Mouse (Mus musculus) layer of hippocampus, adult 9-10 months (tissue): ENCODE data around the gene Ppp2r3a.

Experiments
- DNase-seq: peaks from one replicate; pipeline ENCODE4 v3.0.0; 2022; ENCODE audit warnings: low spot score

Gene Ppp2r3a

DNA sequence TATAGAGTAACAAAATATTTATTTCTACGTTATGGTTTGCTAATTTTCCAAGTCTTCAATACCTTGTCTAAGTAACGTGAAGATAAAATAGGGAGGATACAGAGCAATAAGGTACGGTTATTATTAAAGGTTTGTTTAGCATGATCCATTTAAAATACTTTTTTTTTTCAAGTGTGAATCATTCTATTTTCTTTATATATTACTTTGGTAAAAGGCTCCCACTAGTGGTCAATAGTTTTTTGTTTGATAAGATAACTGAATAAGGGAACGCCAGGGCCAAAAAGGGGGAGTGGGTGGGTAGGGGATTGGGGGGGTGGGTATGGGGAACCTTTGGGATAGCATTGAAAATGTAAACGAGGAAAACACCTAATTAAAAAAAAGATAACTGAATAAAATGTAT lies 98.7 kb downstream of the Ppp2r3a start:
- no peak for DNase-seq

DNA sequence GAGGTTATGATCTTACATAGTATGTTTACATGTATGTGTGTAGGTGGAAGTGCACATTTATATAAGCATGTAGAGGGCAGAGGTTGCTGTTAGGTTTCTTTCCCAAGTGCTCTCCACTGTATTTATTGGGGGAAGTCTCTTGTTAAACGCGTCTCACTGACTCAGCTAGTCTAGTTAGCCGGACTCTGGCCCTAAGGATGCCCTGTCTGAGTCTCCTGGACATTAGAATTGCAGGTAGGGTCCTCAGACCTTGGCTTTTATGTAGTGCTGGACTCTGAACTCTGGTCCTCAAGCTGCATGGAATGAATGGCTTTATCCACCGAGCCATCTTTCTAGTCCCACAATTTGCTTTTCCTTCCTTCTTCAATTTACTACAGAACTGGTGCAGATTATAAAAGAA lies 108.0 kb downstream of the Ppp2r3a start:
- DNase-seq, result no peak

DNA sequence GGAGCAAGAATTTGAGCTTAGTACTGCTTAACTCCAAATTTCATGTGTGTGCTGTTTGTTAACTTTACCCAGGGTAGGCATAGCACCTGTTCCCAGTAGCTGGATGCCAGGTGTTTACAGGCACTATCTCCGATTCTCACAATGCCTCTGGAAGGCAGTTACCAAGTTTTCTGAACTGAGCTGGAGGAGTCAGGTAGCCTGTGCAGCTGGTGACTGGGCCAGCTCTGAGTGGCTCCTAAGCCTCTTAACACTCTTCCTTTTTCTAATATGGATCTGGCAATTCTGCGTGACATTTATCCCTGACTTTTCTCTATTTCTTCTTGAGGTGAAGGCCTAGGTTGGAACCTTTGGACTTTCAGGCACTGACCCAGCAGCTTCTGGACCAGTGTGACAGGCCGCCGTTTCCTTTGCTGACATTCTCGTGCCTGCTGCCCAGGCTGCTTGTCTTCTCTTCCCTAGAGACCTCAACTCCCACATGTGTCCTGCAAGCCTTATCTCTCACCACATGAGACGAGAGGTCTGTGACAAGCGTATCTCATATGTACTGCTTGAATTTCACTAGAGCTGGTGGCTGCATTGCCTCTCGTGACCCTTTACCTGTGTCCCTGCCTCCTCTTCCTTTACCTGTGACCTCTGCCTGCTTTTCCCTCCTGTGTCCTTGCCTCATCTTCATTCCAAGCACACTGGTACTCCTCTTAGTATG lies 137.3 kb downstream of the Ppp2r3a start:
- DNase-seq, result no peak

GRCm38 (mm10) chr9:101113317-101113716 lies 138.3 kb downstream of the Ppp2r3a start:
- no peak for DNase-seq

DNA sequence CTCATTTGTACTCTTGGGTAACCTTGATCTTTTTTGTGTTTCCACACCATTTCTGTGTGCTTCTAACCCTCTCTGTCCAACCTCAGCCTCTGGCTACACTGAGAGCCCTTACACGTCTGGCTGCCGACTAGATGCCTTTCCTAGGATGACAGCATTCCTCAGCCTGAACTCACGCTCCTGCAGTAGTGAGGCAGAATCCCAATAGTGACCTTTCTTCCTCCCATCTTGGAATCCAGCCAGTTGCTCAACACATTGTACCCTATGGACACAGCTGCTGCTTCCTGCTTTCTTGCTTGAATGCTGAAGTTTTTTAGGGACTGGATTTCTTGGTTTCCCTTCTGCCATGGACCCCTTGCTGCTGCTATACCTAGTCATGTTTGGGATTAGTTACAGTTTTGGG lies 141.6 kb downstream of the Ppp2r3a start:
- no peak for DNase-seq

GRCm38 (mm10) chr9:101107386-101107785 lies 144.2 kb downstream of the Ppp2r3a start:
- DNase-seq, result no peak

DNA sequence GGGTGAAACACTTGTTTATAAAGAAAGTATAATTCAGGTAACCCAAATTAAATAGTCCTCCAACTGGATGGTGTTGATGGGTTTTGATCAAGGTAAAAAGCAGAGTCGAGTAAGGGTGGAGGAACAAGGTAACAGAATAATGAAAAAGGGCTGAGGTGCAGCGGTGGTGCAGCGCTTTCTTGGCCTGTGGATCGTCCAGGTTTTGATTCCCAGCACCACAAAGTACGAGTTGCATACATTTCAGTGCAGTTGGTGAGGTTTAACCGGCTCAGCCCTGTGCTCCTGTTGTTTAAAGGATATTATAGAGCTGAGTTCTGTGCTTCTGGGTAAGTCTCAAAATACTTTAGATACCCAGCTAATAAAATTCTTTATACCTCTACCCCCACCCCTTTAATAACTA lies 145.9 kb downstream of the Ppp2r3a start:
- no peak for DNase-seq

GRCm38 (mm10) chr9:101104931-101105330 lies 146.7 kb downstream of the Ppp2r3a start:
- no peak for DNase-seq

- no peak for DNase-seq
These were observed 149.3 kb downstream of the Ppp2r3a start for GRCm38 (mm10) chr9:101102288-101102687.

DNA sequence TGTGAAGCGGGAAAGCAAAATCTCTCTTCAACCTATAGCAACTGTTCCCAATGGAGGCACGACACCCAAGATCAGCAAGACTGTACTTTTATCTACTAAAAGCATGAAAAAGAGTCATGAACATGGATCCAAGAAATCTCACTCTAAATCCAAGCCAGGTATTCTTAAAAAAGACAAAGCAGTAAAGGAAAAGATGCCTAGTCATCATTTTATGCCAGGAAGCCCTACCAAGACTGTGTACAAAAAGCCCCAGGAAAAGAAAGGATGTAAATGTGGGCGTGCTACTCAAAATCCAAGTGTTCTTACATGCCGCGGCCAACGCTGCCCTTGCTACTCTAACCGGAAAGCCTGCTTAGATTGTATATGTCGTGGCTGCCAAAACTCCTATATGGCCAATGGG lies 150.0 kb downstream of the Ppp2r3a start:
- no peak for DNase-seq

DNA sequence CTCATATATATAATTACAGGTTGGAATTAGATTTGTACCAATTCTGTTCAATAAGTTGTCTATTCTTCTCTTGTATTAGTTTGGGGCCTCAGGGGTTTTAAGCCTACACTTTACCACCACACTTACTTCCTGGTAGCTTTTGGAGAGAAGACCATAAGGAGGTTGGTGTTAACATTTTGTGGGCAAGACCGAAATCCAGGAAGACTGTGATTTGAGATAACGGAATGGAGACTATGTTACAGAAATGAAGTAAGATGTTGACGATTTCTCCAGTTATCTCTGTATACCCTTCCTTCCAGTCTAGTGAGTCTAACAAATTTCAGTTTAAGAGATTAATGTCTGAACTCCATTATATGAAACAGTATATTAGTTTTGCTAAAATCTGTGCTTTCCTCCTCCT lies 151.4 kb downstream of the Ppp2r3a start:
- DNase-seq, result no peak

DNA sequence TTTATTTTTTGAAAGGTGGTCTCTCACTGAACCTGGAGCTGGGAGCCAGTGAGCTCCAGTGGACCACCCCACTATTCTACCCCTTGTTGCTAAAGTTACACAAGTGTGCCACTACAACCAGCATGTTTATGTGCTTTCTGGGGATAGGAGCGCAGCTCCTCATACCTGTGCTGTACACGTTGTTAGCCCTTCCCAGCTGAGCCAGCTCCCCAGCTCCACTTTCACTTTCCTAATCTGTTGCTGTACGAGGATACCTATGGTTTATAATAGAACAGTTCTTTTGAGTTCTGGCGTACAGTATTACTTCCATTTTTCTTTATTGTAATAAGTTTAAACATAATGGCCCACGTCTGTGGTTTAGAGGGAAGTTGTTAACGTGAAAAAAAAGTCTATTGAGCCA lies 152.2 kb downstream of the Ppp2r3a start:
- no peak for DNase-seq

- DNase-seq, result no peak
These were observed 154.1 kb downstream of the Ppp2r3a start for GRCm38 (mm10) chr9:101097542-101097941.

DNA sequence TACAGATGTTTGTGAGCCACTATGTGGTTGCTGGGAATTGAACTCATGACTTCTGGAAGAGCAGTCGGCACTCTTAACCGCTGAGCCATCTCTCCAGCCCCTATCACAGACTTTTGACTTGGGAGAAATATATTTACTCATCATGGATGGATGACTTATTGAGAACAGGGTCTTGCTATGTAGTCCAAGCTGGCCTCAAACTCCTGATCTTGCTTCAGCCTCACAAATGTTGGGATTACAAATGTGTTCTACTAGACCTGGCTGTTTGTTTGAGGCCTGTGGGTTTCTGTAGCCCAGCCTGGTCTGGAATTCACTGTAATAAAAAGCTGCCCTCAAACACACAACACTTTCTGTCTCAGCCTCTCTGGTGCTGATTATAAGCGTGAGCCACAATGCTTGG lies 155.1 kb downstream of the Ppp2r3a start:
- no peak for DNase-seq

DNA sequence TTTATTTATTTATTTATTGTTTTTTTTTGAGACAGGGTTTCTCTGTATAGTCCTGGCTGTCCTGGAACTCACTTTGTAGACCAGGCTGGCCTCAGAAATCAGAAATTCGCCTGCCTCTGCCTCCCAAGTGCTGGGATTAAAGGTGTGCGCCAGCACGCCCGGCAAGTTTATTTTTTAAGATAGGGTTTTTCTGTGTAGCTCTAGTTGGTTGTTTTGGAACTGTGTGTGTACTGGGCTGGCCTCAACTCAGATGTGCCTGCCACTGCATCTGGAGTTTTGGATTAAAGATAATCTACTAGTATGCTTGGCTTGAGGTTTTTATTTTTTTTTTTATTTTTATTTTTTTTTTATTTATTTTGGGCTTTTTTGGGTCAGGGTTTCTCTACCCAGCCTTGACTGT lies 156.2 kb downstream of the Ppp2r3a start:
- DNase-seq, result no peak

DNA sequence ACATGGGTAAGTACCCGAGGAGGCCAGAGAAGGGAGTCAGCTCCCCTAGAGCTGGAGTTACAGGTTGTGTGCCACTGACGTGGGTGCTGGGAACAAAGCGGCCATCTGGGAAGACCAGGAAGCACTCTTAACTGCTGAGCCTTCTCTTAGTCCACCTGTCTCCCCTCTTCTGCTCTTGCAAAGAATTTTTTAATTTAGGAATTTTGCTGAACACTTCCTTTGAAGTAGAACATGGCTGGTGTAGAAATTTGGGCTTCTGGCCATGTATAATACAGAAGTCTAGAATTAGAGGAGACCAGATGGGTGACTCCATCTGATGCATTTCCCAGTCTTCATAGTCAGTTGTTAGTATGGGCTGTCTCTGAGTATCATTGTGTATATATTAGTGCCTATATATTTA lies 167.9 kb downstream of the Ppp2r3a start:
- DNase-seq, result no peak

DNA sequence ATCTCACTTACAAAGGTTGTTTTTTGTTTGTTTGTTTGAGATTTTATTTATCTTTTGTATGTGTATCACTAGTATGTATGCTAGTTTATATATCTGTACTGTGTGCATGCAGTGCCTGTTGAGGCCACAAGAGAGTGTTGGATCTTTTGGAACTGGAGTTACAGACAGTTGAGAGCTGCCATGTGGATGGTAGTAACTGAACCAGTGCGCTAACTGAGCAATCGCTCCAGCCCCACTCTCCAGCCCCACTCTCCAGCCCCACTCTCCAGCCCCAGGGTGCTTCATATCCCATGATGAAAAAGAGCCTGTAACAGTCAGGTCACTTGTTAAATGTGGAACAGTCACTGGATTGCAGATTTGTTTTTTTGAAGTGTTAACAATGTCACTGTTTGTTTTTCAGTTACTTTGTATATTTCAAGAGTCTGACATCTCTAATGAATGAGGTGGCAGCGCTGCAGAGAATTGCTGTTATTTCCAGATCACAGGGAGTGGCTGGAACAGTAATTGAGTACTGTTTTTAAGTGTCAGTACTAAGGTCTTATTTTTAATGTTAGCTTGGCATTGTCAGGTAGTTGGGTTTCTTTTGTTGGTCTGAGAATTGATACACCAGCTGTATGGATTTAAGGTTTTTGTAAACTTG lies 171.4 kb downstream of the Ppp2r3a start:
- no peak for DNase-seq

DNA sequence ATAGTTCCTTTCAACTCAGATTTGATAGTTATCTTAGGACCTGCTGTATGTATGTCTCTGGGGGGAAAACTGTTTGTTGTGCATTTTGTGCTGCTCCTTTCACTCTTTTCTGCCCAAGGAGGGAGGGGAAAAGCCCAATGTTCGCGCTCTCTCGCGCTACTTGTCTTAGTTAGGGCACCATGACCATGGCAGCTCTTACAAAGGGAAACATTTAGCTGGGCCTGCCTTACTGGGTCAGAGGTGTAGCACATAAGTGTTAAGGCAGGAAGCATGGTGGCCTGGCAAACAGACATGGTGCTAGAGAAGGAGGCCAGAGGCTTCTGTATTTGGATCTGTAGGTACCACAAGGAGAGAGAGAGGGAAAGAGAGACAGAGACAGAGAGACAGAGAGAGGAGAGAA lies 173.0 kb downstream of the Ppp2r3a start:
- no peak for DNase-seq

- no peak for DNase-seq
These were observed 174.1 kb downstream of the Ppp2r3a start for GRCm38 (mm10) chr9:101077486-101077885.

DNA sequence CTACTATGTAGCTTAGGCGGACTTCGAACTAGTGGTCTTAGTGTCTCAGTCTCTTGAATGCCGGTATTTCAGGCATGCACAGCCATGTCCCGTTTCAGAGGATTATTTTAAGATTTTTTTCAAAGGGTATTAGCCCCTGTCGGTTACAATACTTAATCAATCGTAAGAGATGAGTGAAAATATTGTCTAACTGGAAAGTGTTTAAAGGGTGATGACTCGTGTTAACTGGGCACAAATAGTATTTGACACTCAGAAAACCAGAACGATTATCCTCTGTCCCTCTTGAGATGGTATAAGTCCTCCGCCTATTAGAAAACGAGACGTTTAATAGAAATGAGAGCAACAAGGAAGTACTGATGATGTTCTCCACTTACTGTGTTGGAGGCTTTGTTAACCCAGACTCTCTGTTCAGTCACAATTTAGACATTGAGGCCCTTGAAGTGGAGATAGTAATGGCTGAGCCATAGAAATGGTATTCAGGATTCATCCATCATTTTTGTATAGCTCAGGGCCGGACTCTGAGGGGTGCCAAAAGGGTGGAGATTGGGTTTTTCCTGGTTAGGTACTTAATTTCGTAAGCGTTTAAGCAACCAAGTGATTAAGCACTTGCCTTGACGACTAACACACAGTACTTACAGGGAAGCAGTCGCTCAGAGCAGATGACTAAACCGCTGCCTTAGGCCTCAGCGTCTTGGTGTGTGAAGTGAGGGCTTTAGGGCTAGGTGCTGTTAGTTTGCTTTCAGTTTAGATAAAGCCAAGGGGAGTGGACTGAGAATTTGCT lies 175.3 kb downstream of the Ppp2r3a start:
- DNase-seq, result no peak

DNA sequence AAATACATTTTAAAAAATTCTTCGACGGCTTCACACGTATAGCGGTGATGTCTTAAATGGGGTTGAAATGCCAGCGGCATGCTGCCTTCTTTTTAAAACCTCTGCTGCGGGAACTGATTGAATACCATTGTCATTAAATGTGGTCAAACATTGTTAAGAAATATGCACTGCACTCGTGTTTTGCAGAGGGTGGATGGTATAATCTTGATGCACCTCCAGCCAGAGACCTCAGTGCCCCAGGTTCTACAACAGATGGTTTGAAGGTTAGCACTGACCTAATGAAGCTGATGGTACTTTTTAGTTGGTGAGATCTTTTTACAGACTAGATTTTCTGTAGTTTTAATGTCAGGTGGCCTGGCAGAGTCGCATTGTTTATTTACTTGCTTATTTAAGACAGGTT lies 175.9 kb downstream of the Ppp2r3a start:
- no peak for DNase-seq

DNA sequence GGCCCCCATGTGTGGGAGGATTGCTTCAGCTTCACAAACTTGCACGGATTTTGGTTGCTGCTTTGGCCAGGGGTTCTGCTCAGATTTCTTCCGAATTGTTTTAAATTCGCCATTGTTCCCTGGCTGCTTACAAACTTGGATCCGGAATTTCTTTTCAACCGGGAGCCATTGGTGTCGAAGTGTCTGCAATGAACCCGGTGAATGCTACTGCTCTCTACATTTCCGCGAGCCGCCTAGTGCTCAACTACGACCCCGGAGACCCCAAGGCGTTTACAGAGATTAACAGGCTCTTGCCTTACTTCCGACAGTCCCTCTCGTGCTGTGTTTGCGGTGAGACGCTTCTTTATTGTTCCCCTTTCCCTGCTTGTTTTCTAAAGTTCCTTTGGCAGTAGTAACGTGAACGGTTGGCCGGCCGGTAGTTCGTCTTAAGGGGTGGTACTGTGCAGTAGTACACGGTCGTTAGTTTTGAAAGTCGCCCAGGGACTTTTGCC lies 176.5 kb downstream of the Ppp2r3a start:
- DNase-seq, result no peak
